Mouse (Mus musculus) intestine, postnatal 0 days (tissue): ENCODE measurements around the gene Ccdc88c. TPM values are rescaled to one million over a fixed set of nuclear protein-coding genes. Genes with fewer than 3 reads are reported as not detected.

Experiments
- ATAC-seq: fragments of 200-750 bp; cut with Nextera tagmentation; 2 replicates; pipeline ENCODE4 v1.8.0; 2017; ENCODE audit warnings: mild to moderate bottlenecking, moderate TSS enrichment, moderate library complexity
- H3K27ac ChIP-seq: fragments of 300-500 bp; sonication (generic); 2 replicates; pipeline ENCODE4 v1.5.1; 2014; ENCODE audit warnings: mild to moderate bottlenecking, low read depth, low read length, moderate library complexity
- H3K27me3 ChIP-seq: fragments of 300-500 bp; sonication (generic); replicated peaks from 2 replicates; pipeline ENCODE4 v1.6.1; 2014; ENCODE audit warnings: low read length, mixed read lengths; ENCODE audit not compliant: control insufficient read depth, insufficient read depth
- H3K36me3 ChIP-seq: fragments of 300-500 bp; sonication (generic); 2 replicates; pipeline ENCODE4 v1.6.1; 2014; ENCODE audit warnings: mild to moderate bottlenecking, moderate library complexity; ENCODE audit not compliant: control insufficient read depth, insufficient read depth
- H3K4me1 ChIP-seq: fragments of 300-500 bp; sonication (generic); replicated peaks from 2 replicates; pipeline ENCODE4 v1.6.1; 2014; ENCODE audit warnings: antibody characterized with exemption, low read length, mixed read lengths; ENCODE audit not compliant: control insufficient read depth, insufficient read depth
- H3K4me2 ChIP-seq: fragments of 300-500 bp; sonication (generic); replicated peaks from 2 replicates; pipeline ENCODE4 v1.6.1; 2014; ENCODE audit warnings: low read depth, mild to moderate bottlenecking, moderate library complexity
- H3K4me3 ChIP-seq: fragments of 300-500 bp; sonication (generic); 2 replicates; pipeline ENCODE4 v1.5.1; 2014; ENCODE audit warnings: low read depth, low read length
- H3K9ac ChIP-seq: fragments of 300-500 bp; sonication (generic); 2 replicates; pipeline ENCODE4 v1.6.1; 2014; ENCODE audit warnings: mild to moderate bottlenecking, low read depth, low read length
- H3K9me3 ChIP-seq: fragments of 300-500 bp; sonication (generic); 2 replicates; pipeline ENCODE4 v1.6.1; 2016; ENCODE audit warnings: mixed run types; ENCODE audit not compliant: control insufficient read depth
- CTCF ChIP-seq: sonication (generic); IDR thresholded peaks from 2 replicates; pipeline ENCODE4 v1.5.1; 2016; ENCODE audit warnings: low read depth, mild to moderate bottlenecking, control low read depth, antibody characterized with exemption, moderate library complexity
- whole genome bisulfite sequencing: fragments of 180-500 bp; shearing (Covaris S2); extraction: QIAGEN DNeasy Blood & Tissue Kit; methylation state at CpG from one replicate; pipeline ENCODE4 v1.1.7; 2014; 5-methylcytosine and 5-hydroxymethylcytosine counted together
- polyA plus RNA-seq: library from polyadenylated mRNA; unstranded; fragments of >200 nt; fragmentation: Nextera tagmentation; extraction: Ambion mirVana; gene quantifications from 2 replicates; pipeline ENCODE4 v1.2.1, GENCODE M21; 2015

Gene Ccdc88c
- polyA plus RNA-seq, 1 experiment from 2014 or later = 11.7 TPM

DNA sequence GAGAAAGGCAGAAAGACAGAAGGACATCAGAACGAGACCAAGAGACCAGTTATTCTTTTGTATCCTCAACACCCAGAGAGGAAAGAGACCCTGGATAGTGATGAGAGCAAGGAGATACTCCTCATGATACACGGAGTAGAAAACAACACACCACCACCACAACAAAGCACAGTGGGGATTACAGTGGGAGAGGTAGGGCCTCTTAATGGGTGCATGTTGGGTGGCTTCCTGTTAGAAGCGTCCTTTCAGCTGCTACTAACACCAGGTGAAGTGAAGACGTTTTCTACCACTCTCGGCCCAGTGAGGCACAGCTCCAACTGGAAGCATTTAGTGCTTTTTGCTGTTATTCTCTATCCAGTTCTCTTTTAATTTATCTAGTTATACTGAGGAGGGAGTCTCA, 122.0 kb downstream of the Ccdc88c start:
- WGBS = 92% methylated on average over 5 of the region's 5 CpGs
- H3K9ac ChIP-seq = no peak overlapping the region
- no peak overlapping the region for H3K4me2 ChIP-seq
- H3K4me1 ChIP-seq = no peaks in the 10 kb centered on the region; the same call in 1 of the 2 replicates
- no peak overlapping the region for H3K4me3 ChIP-seq
- no peak for TF ChIP-seq CTCF
- ATAC-seq = no peak
- H3K27ac ChIP-seq = no peak overlapping the region
- 0 out of 2 replicates have a peak, but pooled peaks cover under 1% of the 10 kb centered on the region for H3K36me3 ChIP-seq
- peaks cover 13% of the 10 kb centered on the region; the same call in 1 of the 2 replicates for H3K27me3 ChIP-seq
- H3K9me3 ChIP-seq = no peaks in the 10 kb centered on the region

DNA sequence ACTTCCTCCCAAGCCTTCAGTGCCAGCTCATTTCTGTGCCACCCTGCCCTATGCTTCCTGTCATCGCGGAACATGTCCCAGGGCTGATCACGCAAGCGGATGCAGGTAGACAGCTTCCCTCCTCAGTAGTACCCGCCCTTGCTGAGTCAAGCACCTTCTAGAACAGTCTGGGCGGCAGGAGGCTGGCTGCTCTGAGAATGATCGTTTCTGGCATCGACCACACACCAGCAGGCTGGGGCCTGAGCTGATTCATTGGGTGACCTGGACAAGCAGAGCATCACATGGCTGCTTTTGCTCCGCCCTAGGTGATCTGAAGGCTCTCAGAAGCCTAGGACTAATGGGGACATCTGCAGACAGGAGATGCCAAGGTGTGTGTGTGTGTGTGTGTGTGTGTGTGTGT, 125.1 kb downstream of the Ccdc88c start:
- WGBS = 83% methylated on average over 9 of the region's 9 CpGs
- H3K27ac ChIP-seq = no peak overlapping the region
- no peak overlapping the region for H3K4me3 ChIP-seq
- no peaks in the 10 kb centered on the region for H3K9me3 ChIP-seq
- H3K4me1 ChIP-seq = no peaks in the 10 kb centered on the region
- H3K27me3 ChIP-seq = peaks cover 31% of the 10 kb centered on the region
- no peak for TF ChIP-seq CTCF
- no peak overlapping the region for H3K9ac ChIP-seq
- no peak overlapping the region for H3K4me2 ChIP-seq
- no peak for ATAC-seq
- no peaks in the 10 kb centered on the region for H3K36me3 ChIP-seq

GRCm38 (mm10) chr12:100901386-100901785, 127.5 kb downstream of the Ccdc88c start:
- TF ChIP-seq CTCF = no peak
- Histone ChIP-seq H3K27ac (no peak overlapping the region), H3K9ac (no peak overlapping the region), H3K36me3 (no peaks in the 10 kb centered on the region), H3K4me3 (no peak overlapping the region), H3K9me3 (no peaks in the 10 kb centered on the region), H3K27me3 (peaks cover 42% of the 10 kb centered on the region), H3K4me2 (no peak overlapping the region), H3K4me1 (no peaks in the 10 kb centered on the region)
- WGBS = 60% methylated on average over 6 of the region's 6 CpGs
- no peak for ATAC-seq

- H3K36me3 ChIP-seq = no peaks in the 10 kb centered on the region
- H3K9ac ChIP-seq = no peak overlapping the region
- no peaks in the 10 kb centered on the region for H3K4me1 ChIP-seq
- H3K4me3 ChIP-seq = no peak overlapping the region
- H3K4me2 ChIP-seq = no peak overlapping the region
- ATAC-seq = no peak
- 65% methylated on average over 6 of the region's 6 CpGs for WGBS
- no peak for TF ChIP-seq CTCF
- peaks cover 43% of the 10 kb centered on the region for H3K27me3 ChIP-seq
- no peaks in the 10 kb centered on the region for H3K9me3 ChIP-seq
- H3K27ac ChIP-seq = no peak overlapping the region
These were observed 128.0 kb downstream of the Ccdc88c start for GRCm38 (mm10) chr12:100900901-100901300.

DNA sequence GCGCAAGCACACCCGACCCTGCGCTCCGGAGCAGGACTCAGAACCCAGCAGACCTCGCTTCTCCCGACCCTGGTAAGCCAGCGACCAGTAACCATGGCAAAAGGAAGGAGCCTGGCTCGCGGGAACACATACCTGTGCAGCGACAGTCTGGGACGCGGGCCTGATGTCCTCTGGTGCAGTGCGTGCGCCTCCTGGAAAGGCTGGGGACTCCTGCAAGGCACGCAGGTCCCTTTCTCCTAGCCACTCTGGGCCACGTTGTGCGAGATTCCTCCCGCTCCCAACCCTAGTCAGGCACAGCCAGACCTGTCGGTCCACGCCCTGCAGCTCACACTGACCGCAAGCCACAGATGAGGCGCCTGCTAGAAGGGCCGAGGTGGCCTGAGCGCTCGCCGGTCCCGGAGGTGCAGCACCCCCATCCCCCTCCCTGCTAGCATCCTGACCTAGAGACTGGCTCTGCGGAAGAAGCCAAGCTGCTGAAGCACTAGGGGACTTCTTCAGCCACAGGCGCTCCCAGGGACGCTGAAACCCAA, 129.7 kb downstream of the Ccdc88c start:
- Histone ChIP-seq H3K27me3 (peaks cover 43% of the 10 kb centered on the region), H3K27ac (no peak overlapping the region), H3K4me2 (peak overlapping the region; percentile 48), H3K4me3 (peak overlapping the region; percentile 25), H3K9ac (no peak overlapping the region), H3K36me3 (no peaks in the 10 kb centered on the region), H3K9me3 (no peaks in the 10 kb centered on the region), H3K4me1 (no peaks in the 10 kb centered on the region)
- 2% methylated on average over 30 of the region's 30 CpGs for WGBS
- no peak for ATAC-seq
- TF ChIP-seq CTCF = no peak

DNA sequence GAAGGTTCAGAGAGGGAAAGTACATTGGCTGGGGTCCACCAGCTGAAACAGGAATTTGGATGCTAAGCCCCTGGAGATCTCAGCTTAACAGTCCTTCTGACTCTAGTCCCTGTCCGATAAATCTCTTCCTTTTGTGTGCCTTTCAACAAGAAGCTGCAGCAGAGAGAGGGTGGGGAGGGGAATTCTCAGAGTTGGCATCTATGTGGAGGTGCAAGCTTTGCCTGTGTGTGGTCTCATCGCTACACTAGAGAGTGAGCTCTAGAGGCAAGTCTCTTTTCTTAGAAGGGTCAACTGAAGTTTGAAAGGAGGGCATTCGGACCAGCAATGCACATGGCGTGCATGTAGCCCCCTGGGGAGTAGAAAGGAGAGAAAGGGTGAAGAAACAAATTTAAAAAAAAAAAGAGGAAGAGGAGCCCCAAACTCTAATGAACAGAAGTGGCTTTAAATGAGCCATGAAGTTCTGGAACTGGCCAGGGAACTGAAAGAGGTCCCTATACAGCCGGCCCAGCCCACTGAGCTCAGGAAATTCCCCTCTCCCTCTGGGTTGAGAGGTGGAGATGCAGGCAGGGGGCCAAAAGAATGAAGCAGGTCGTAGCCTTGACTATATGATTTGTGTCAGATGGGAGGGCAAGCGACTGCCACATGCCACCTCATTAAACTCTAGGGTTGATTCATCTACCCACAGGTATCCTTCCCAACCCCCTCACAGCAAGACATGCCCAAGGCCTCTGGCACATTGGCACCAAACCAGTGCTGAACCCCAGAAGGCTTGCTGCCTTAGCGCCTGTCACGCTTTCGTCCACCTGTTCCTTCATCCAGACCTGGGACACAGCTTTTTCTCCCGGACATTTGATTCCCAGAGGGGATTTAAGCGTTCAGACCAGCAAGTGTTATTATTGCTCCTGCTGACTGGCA, 130.9 kb downstream of the Ccdc88c start:
- no peaks in the 10 kb centered on the region for H3K9me3 ChIP-seq
- no peak for TF ChIP-seq CTCF
- no peak for ATAC-seq
- peaks cover 41% of the 10 kb centered on the region for H3K27me3 ChIP-seq
- no peak overlapping the region for H3K4me2 ChIP-seq
- H3K4me1 ChIP-seq = no peaks in the 10 kb centered on the region
- 37% methylated on average over 12 of the region's 12 CpGs for WGBS
- H3K27ac ChIP-seq = no peak overlapping the region
- no peak overlapping the region for H3K9ac ChIP-seq
- no peak overlapping the region for H3K4me3 ChIP-seq
- no peaks in the 10 kb centered on the region for H3K36me3 ChIP-seq
